Mouse (Mus musculus): ENCODE measurements around the gene Rrp9.
A peak's percentile ranks its signal among the peaks of the same experiment; 100 is the strongest.

Gene Rrp9

DNA sequence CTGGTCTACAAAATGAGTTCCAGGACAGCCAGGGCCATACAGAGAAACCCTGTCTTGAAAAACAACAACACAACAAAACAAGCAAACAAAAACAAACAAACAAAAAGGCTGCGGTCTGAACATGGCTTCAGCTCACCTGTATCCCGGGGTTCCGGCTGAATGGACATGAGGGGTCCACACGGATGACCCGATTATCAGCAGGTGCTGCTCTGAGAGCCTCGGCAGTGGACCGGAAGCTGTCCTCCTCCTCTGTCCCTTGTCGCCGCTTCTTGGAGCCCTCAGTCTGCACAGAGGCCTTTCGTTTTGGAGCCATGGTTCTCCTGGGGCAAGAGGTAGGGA, at the start of gene Rrp9:
TSS of gene Rrp9 (plus strand) at position 301 of the 339 bp plus-strand sequence.
- no peaks in the 10 kb centered on the region for H3K27me3 ChIP-seq (ENCODE audit: control insufficient read depth, insufficient read depth, low read length, poor library complexity, severe bottlenecking)
- no peak for DNase-seq (ENCODE audit: low read depth, low spot score)
- H3K36me3 ChIP-seq (ENCODE audit: control insufficient read depth, insufficient read depth, low read length, poor library complexity, severe bottlenecking) = peaks cover 4% of the 10 kb centered on the region; the same call in 1 of the 2 replicates

DNA sequence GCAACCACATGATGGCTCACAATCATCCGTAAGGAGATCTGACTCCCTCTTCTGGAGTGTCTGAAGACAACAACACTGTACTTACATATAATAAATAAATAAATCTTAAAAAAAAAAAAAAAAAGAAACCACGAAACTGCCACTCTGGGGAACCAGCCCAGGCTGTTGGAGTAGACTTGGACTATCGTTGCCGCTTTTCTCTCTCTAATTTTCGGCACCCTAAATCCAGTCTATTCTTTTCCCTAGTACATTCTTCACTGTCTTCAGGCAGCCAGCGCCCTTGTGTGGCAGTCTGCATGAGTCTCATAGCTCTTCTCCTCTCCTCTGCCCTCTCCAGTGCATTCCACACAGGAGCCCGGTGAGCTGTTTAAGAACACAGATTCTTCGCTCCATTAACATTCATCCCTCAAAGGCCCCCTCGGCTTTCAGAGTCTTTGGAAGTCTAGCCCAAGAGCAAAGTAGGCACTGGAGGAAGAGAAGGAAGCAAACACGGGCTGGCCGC, 47.0 kb upstream of the Rrp9 start:
- Histone ChIP-seq H3K27me3 (ENCODE audit: control insufficient read depth, insufficient read depth, low read length, poor library complexity, severe bottlenecking) (no peaks in the 10 kb centered on the region), H3K36me3 (ENCODE audit: control insufficient read depth, insufficient read depth, low read length, poor library complexity, severe bottlenecking) (no peaks in the 10 kb centered on the region; the same call in 1 of the 2 replicates)
- DNase-seq (ENCODE audit: low read depth, low spot score) = no peak

DNA sequence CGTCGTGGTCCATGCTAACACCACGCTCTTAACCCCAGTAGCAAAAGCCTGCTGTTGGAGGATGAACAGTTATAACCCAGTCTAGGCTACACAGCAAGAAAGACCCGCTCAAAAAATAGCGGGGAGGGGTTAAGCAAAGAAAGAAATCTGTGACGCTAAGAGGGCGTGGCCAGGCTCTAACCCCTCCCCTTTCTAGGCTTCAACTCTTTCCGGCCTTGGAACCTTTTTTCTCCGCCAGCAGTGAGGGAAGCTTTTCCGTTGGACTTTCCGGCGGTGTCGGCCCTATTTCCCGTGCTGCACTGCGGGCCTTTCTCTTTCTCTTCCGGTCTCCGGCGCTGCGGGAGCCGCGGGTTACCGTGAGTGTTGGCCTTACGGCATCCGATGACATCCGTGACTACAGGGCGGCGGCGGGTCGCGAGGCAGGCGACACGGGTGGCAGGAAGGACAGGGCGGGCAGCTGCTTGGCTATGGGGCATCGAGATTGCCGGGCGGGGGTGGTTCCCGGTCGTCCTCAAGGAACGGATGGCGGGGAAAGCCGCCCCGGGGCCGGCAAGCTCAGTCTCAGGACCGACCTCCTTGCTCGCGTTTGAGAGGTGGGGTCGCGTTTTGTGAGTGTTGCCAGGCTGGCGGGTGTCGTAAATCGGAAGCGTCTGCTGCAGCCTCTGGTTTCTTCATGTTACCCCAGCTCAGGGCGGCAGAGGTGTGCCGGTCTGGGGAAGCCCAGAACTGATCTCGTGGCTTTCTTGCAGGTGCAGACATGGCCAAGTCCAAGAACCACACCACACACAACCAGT, 46.3 kb upstream of the Rrp9 start, which contains the start of gene Rpl29:
TSS of gene Rpl29 (plus strand) at position 234 of the 794 bp plus-strand sequence.
- peak; percentile 97 for DNase-seq (ENCODE audit: low read depth, low spot score)
- no peaks in the 10 kb centered on the region for H3K27me3 ChIP-seq (ENCODE audit: control insufficient read depth, insufficient read depth, low read length, poor library complexity, severe bottlenecking)
- no peaks in the 10 kb centered on the region; the same call in 1 of the 2 replicates for H3K36me3 ChIP-seq (ENCODE audit: control insufficient read depth, insufficient read depth, low read length, poor library complexity, severe bottlenecking)

DNA sequence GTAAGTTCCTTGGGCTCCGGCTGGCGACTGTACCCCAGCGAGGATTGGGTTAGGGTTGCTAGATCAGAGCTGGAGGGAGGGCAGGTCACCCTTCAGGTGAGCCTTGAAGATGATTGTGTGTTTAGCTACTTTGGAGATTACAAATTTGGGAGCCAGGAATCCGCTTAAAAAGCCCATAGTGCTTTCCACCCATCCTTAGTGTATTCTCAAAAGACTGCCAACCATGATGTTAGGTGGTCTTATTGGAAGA, 45.8 kb upstream of the Rrp9 start:
- no peak for DNase-seq (ENCODE audit: low read depth, low spot score)
- H3K27me3 ChIP-seq (ENCODE audit: control insufficient read depth, insufficient read depth, low read length, poor library complexity, severe bottlenecking) = no peaks in the 10 kb centered on the region
- no peaks in the 10 kb centered on the region; the same call in 1 of the 2 replicates for H3K36me3 ChIP-seq (ENCODE audit: control insufficient read depth, insufficient read depth, low read length, poor library complexity, severe bottlenecking)

DNA sequence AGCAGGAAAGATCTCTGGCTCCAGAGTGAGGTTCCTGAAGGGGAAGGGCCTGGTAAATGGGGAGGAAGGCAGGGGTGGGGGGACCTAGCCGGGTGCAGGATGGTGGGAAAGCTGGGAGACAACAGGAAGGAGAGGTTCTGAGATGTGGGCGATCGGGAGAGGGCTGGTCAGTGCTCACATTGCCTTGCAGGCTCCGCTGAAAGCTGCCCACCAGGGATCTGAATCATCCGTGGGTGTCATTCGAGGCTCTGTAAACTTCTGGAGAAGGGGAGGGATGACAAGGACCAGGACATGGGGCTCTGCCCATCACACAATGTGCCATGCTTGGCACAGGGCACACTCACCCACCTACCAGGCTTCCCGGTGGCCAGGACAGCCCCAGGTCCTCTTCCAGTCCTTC, 42.4 kb upstream of the Rrp9 start:
- Histone ChIP-seq H3K27me3 (ENCODE audit: control insufficient read depth, insufficient read depth, low read length, poor library complexity, severe bottlenecking) (no peaks in the 10 kb centered on the region), H3K36me3 (ENCODE audit: control insufficient read depth, insufficient read depth, low read length, poor library complexity, severe bottlenecking) (no peaks in the 10 kb centered on the region; the same call in 1 of the 2 replicates)
- DNase-seq (ENCODE audit: low read depth, low spot score) = no peak

DNA sequence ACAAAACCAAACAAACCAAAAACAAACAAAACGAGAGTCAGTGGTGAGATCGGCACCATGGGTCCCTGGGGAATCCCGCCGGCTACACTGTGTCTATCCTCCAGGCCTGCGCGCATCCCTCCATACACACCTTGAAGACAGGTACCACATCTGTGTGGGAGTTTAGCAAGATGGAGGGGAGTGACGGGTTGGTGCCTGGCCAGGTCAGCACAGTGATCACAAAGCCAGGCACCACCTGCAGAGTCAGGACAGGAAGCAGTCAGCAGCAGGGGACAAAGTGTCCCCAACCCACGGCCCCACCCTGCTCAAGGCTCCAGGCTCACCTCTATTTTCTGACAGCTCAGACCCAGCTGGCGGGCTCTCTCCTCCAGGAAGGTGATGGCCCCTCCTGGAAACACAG, 39.2 kb upstream of the Rrp9 start:
- no peak for DNase-seq (ENCODE audit: low read depth, low spot score)

DNA sequence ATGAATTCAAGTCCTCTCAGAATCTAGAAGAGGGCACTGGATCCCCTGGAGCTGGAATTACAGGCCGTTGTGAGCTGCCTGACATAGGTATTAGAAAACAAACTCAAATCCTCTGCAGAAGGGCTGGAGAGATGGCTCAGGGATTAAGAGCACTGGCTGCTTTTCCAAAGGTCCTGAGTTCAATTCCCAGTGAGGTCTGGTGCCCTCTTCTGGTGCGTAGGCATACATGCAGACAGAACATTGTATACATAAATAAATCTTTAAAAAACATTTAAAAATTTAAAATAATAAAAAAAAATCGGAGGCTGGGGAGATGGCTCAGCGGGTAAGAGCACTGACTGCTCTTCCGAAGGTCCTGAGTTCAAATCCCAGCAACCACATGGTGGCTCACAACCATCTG, 33.1 kb upstream of the Rrp9 start:
- no peaks in the 10 kb centered on the region for H3K27me3 ChIP-seq (ENCODE audit: control insufficient read depth, insufficient read depth, low read length, poor library complexity, severe bottlenecking)
- DNase-seq (ENCODE audit: low read depth, low spot score) = no peak
- H3K36me3 ChIP-seq (ENCODE audit: control insufficient read depth, insufficient read depth, low read length, poor library complexity, severe bottlenecking) = no peaks in the 10 kb centered on the region

More for the DNA sequence above, 39.2 kb upstream of the Rrp9 start:
- no peaks in the 10 kb centered on the region for H3K27me3 ChIP-seq (ENCODE audit: control insufficient read depth, insufficient read depth, low read length, poor library complexity, severe bottlenecking)
- no peaks in the 10 kb centered on the region; the same call in 1 of the 2 replicates for H3K36me3 ChIP-seq (ENCODE audit: control insufficient read depth, insufficient read depth, low read length, poor library complexity, severe bottlenecking)

DNA sequence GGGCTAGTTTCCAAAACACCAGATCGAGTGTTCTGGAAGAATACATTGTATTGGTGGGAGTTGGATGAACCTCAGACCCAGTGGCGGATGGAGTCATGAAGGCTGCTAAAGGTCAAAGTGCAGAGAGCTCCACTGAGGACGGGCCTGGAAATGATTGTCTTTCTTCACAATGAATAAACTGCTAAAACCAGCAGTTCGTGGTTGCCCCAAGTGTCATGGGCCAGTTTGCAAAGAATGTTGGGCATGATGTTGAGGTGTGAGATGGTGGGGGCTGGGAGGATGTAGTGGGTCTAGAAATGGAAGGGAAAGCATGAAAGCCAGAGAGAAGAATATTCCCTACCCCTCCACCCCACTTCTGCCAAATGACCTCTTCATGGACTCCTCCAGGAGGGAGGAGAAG, 30.9 kb upstream of the Rrp9 start:
- Histone ChIP-seq H3K36me3 (ENCODE audit: control insufficient read depth, insufficient read depth, low read length, poor library complexity, severe bottlenecking) (no peaks in the 10 kb centered on the region), H3K27me3 (ENCODE audit: control insufficient read depth, insufficient read depth, low read length, poor library complexity, severe bottlenecking) (no peaks in the 10 kb centered on the region)
- DNase-seq (ENCODE audit: low read depth, low spot score) = no peak

DNA sequence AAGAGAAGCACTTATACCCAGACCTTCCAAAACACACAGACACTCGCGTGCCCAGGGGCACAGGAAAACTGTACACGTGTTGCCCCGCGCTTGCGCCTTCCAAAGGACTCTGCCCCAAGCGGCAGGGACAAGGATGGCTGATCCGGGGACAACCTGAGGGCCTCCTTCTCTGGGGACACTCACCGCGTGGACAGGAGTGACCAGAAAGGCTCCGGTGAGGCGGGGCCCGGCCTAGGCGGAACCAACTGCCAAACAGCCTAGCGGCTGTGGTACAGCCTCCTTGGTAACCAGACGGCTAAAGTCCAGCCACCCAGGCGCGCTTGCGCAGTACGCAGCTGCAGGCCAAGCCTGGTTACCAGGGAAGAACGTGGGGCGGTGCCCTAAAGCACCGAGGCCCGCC, 28.4 kb upstream of the Rrp9 start, which contains the start of the genes Abhd14b and Abhd14a:
TSS of gene Abhd14b (plus strand) at position 112 of the 400 bp plus-strand sequence.
TSS of gene Abhd14a (minus strand) at position 331 of the 400 bp plus-strand sequence.
- Histone ChIP-seq H3K27me3 (ENCODE audit: control insufficient read depth, insufficient read depth, low read length, poor library complexity, severe bottlenecking) (no peaks in the 10 kb centered on the region), H3K36me3 (ENCODE audit: control insufficient read depth, insufficient read depth, low read length, poor library complexity, severe bottlenecking) (no peaks in the 10 kb centered on the region)
- peak; percentile 79 for DNase-seq (ENCODE audit: low read depth, low spot score)

DNA sequence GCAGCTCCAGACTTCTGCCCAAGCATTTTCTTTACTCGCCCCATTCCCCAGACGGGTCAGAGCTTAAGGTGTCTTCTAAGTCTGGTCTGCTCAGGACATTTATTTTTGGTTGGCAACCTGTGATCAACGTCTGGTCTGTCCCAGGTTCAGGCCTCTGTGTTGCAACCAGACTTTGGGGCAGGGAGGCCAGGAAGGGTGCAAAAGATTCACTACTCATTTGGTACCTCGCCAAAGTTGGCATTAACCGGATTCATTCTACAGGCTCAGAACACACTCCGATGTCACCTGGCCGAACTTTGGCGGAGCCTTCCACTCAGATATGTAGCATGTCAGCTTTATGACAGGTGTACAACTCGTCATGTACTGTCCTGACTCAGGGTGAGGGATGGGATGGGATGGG, 27.8 kb upstream of the Rrp9 start:
- no peaks in the 10 kb centered on the region for H3K27me3 ChIP-seq (ENCODE audit: control insufficient read depth, insufficient read depth, low read length, poor library complexity, severe bottlenecking)
- no peaks in the 10 kb centered on the region for H3K36me3 ChIP-seq (ENCODE audit: control insufficient read depth, insufficient read depth, low read length, poor library complexity, severe bottlenecking)
- no peak for DNase-seq (ENCODE audit: low read depth, low spot score)

DNA sequence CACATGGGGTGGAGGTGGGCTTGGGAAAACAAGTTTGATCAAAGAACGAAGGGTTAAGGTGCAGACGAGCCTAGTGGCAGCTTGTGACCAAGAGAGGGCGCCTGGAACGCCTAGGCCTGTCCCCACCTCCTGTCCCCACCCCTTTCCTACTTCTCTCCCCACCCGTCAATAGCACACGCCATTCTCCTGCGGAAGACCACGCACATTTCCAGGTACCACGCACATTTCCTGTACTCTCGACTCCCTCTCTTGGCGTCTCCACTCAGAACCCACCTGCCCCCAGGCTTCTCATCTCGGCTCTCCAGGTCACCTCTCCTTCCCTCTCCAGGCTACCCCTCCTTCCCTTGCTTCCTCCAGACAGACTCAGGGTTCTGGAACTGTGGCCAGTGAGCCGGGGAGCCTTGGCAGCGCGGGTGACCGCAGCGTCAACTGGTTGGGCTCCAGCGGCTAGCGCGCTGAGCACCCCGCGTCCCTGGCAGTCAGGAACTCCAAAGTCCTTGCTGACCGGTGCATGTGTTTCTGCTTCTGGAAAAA, 27.2 kb upstream of the Rrp9 start:
- DNase-seq (ENCODE audit: low read depth, low spot score) = peak; percentile 78
- H3K27me3 ChIP-seq (ENCODE audit: control insufficient read depth, insufficient read depth, low read length, poor library complexity, severe bottlenecking) = no peaks in the 10 kb centered on the region
- H3K36me3 ChIP-seq (ENCODE audit: control insufficient read depth, insufficient read depth, low read length, poor library complexity, severe bottlenecking) = no peaks in the 10 kb centered on the region

DNA sequence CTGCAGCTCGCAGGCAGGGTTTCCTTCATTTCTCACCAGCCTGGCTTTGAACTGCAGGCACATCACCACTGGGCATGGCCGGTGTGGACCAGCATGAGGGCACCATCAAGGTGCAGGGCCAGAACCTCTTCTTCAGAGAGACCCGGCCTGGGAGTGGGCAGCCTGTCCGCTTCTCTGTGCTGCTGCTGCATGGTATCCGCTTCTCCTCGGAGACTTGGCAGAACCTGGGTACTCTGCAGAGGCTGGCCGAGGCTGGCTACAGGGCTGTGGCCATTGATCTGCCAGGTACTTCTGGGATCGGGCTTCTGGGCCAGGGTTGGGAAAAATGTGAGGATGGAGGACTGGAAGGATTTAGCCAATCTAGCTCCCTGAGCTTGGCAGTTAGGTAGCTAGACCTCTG, 25.8 kb upstream of the Rrp9 start:
- no peaks in the 10 kb centered on the region for H3K27me3 ChIP-seq (ENCODE audit: control insufficient read depth, insufficient read depth, low read length, poor library complexity, severe bottlenecking)
- DNase-seq (ENCODE audit: low read depth, low spot score) = no peak
- H3K36me3 ChIP-seq (ENCODE audit: control insufficient read depth, insufficient read depth, low read length, poor library complexity, severe bottlenecking) = no peaks in the 10 kb centered on the region

DNA sequence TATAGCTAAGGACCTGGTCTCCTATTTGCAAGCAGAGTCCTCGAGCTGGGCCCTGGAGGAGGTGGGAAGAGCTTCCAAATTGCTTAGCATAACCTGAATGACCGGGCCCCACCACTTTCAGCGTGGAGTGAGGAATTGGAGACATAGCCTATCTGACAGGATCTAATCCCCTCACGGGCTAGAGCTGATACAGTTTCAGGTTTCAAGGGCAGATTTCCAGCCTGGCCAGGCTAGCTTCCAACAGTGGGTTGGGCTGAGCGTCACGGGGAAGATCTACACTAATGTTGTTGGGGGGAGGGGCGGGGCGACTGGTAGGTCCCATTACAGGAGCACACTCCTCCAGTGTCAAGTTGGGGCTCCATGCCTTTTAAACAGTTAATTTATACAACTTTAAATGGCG, 25.1 kb upstream of the Rrp9 start:
- H3K27me3 ChIP-seq (ENCODE audit: control insufficient read depth, insufficient read depth, low read length, poor library complexity, severe bottlenecking) = peaks cover under 1% of the 10 kb centered on the region; the same call in 1 of the 2 replicates
- H3K36me3 ChIP-seq (ENCODE audit: control insufficient read depth, insufficient read depth, low read length, poor library complexity, severe bottlenecking) = no peaks in the 10 kb centered on the region
- no peak for DNase-seq (ENCODE audit: low read depth, low spot score)

DNA sequence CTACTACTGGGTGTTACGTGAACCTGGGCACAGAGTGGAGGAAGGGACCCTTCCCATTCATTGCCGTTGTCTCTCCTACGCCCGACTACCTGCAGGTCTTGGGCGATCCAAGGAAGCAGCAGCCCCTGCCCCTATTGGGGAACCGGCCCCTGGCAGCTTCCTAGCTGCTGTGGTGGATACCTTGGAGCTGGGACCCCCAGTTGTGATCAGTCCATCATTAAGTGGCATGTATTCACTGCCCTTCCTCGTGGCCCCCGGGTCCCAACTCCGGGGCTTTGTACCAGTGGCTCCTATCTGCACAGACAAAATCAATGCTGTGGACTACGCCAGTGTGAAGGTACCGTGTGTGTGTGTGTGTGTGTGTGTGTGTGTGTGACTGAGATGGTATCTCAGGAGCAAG, 24.5 kb upstream of the Rrp9 start:
- H3K27me3 ChIP-seq (ENCODE audit: control insufficient read depth, insufficient read depth, low read length, poor library complexity, severe bottlenecking) = peaks cover 2% of the 10 kb centered on the region; the same call in 1 of the 2 replicates
- H3K36me3 ChIP-seq (ENCODE audit: control insufficient read depth, insufficient read depth, low read length, poor library complexity, severe bottlenecking) = no peaks in the 10 kb centered on the region
- no peak for DNase-seq (ENCODE audit: low read depth, low spot score)

DNA sequence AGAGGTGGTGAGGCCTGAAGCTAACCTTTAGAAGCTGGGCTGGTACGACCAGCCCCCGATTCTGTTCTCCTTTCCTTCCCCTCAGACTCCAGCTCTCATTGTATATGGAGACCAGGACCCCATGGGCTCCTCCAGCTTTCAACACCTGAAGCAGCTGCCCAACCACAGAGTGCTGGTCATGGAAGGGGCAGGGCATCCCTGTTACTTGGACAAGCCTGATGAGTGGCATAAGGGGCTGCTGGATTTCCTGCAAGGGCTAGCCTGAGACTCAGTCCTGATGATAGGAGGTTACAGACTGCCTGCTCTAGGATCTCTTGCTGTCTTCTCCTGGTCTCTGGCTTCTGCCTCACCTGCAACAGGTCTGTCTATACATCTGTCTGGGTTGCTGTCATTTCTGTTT, 23.9 kb upstream of the Rrp9 start:
- no peak for DNase-seq (ENCODE audit: low read depth, low spot score)
- no peaks in the 10 kb centered on the region for H3K36me3 ChIP-seq (ENCODE audit: control insufficient read depth, insufficient read depth, low read length, poor library complexity, severe bottlenecking)
- H3K27me3 ChIP-seq (ENCODE audit: control insufficient read depth, insufficient read depth, low read length, poor library complexity, severe bottlenecking) = peaks cover 2% of the 10 kb centered on the region; the same call in 1 of the 2 replicates
